Mouse (Mus musculus) CD4-positive, CD25-positive, alpha-beta regulatory T cell, adult 4 months (primary cell): ENCODE data around the gene Akap8. TPM values are rescaled to one million over a fixed set of nuclear protein-coding genes. Genes with fewer than 3 reads are reported as not detected.

Source experiments
- ATAC-seq: one replicate; pipeline ENCODE4 v1.8.0; 2017
- polyA plus RNA-seq, 2 experiments: library from polyadenylated mRNA; unstranded; fragments of 100-300 nt; shearing (Covaris generic); gene quantifications; one replicate each; pipeline ENCODE4 v1.2.1; 2017

The Akap8 gene
- 100 to 1,000 TPM; 150 to 275 TPM for polyA plus RNA-seq

- ATAC-seq: peak; percentile 96
Observed at GRCm38 (mm10) chr17:32320597-32321389, at the start of gene Akap8. Gene Akap8 (minus strand): TSS chr17:32321238.

DNA sequence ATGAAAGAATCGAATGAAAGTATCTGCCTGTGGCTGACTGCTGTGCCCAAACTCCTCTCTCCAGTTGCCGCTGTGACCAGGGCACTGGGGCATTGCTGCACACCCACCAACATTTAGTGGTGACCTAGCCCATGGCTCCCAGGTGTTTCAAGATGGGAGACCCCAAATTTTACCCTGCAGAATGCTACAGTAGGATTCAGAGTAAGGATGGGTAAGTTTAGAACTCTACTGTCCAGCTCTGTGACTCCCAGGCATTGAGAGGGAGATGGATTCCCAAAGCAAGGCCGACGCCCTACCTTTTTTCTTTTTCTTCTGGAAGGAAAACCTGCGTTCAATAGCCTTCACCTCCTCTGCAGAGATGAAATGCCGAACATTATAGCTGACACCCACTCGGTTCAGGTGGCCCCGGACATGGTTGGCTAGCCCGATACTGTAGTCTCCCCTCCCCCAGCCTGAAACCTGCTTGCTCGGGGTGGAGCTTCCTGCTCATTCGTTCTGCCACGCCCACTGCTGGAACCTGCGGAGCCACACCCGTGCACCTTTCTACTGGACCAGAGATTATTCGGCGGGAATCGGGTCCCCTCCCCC, 48.0 kb upstream of the Akap8 start:
- peak; percentile 68 for ATAC-seq

- no peak for ATAC-seq
Observed at GRCm38 (mm10) chr17:32367706-32368105, 46.7 kb upstream of the Akap8 start.

- ATAC-seq: no peak
Observed at GRCm38 (mm10) chr17:32365296-32365695, 44.3 kb upstream of the Akap8 start.

DNA sequence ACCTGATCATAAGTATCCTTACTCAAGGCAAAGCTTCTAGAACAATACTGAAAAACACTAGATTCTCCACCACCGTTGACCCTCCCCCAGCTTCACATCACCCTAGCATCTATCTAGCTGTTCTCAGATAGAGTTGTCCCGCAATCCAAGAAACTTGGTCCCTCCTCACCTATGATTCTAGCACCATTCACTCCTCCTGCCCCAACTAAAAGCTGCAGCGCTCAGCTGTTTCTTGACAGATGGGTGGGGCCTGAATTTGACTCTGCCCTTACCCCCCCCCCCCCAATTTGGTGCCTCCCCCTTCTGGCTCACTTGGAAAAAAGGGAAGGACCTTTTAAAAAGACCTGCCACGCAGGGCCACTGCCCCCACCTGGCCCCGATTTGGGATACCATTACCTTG, 43.8 kb upstream of the Akap8 start:
- ATAC-seq: no peak

DNA sequence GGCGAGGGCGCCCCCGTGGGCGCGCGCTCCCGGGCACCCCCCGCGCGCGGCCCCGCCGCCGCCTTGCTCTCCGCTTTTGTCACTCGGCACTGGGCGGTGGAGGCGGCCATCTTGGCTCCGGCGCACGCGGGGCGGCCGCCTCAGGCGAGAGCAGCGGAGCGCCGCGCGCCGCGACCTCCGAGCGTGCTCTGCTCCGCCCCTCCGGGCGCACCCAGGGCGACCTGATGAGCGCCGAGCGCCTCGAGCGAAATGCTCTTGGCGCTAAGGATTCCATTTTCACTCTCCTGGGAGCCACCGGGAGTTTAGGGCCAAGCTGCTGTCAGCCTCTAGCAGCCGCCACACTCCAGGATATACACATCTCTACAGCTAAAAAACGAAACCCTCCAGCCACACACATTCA, 43.3 kb upstream of the Akap8 start:
- ATAC-seq: peak; percentile 94

DNA sequence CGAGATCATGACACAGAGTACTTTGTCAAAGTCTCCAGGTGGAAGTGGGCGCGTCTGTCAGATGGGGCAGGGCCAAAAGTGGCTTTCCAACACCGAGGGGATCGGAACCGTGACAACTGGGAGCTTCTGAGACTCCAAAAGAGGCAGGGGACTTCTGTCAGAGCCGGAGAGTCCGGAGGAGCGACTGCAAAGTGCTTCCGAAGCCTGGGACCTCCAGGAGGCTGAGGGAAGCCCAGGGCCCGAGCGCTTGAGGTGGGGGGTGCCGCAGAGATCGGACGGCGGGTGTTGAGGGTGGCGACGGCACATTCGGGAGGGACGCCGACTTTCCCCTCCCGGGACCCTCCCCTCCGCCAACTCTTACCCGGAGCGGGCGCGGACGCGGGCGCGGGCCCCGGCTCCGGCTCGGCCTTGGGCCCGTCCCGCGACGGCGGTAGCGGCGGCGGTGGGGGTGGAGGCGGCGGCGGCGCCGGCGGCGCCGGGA, 42.8 kb upstream of the Akap8 start:
- peak; percentile 23 for ATAC-seq

DNA sequence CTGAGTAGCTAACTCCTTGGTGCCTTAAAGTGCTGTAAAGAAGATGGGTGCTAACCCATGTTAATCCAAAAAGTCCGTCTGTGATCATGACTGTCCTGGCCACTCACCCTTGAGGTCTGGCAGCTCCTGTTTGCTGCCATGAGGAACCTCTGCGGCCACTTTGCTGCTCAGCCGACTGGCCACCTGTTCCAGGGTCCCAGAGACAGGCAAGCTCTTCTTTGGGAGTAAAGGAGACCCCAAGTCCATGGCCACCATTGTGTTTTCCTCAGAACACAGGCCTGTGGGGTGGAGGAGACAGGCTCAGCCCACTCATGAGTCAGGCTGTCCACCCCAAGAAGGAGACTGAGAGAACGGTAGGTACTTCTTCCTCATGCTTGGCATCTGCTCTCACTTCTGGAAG, 41.6 kb upstream of the Akap8 start:
- no peak for ATAC-seq

DNA sequence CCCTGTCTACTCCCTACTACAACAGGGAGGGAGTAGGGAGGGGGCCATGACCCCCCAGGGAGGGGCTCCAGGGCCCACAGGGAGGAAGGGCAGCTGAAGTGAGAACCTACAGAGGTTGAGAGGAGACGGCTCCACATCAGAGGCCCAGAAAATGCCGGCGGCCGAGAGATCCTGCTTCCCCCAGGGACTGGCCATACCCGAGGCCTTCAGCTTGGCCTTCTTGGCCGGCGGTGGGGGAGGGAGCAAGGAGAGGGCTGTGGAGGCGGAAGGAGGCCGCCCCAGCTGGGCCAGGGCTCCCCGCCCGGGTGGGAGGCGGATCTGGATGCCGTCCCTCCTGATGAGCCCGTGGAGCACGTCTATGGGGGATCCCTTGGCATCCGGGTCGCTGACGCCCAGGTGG, 38.9 kb upstream of the Akap8 start:
- no peak for ATAC-seq

- ATAC-seq: no peak
Observed at GRCm38 (mm10) chr17:32358943-32359340, 37.9 kb upstream of the Akap8 start.

GRCm38 (mm10) chr17:32358192-32358942, 37.3 kb upstream of the Akap8 start:
- ATAC-seq: no peak

DNA sequence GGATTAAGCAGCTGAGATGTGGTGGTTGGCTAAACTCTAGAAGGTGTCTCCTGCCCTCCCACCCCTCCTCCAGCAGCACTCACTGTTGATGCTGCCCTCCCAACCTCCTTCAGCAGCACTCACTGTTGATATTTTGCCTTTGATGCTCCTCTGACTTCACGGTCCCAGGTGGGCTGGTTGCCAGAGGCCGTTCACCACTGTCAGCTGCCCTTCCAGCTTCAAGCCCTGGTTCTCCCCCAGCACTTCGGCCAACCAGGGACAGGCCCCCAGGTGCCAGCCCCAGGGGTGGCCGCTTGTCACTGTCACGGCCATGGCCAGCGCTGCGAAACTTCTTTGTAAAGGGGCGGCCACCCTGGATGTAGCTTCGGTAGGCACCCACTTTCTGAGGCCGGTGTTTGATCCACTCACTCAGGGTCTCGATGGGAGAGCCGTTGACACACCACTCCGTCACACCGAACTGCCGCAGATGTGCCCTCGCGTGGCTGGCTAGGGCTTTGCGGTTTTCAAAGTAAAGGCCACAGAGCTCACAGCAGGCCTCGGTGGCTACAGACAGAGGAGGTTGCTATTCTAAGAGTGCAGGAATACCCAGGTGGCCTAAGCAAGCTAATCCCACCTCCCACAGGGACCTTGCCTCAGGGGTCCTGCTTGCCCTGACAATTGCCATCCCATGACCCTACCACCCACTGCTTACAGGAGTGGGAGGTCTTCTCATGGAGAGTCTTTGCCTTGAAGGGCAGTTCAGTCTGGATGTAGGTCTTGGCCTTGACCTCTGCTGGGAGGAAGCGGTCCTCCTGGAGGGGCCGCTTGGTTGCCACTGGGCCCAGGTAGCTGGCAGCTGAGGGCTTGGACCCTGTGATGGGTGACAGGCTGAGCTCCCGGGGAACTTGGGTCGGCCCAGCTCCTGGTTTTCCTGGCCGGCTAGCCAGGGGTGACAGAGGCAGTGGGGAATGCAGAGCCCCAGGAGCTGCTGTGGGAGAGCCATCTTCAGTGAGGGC, 36.0 kb upstream of the Akap8 start:
- no peak for ATAC-seq

DNA sequence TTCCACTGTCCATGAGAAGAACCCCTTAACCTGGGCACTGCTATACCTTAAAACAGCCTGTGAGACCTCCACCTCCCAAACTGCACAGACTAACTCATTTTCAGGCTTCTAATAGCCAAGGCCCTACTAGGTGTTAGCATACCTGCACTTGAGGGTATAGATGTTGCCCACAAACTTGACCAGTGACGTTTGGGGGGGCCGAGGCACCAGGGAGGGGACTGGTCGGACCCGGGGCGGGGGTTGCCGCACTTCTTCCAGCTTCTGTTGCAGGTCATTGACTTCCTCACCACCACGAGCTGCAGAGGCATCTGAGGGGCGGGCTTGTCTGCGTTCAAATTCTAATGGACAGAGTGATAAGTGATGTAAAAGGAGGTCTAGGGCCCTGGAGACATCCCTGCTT, 35.2 kb upstream of the Akap8 start:
- ATAC-seq: no peak

- no peak for ATAC-seq
Observed at GRCm38 (mm10) chr17:32355031-32355430, 34.0 kb upstream of the Akap8 start.

GRCm38 (mm10) chr17:32354211-32354610, 33.2 kb upstream of the Akap8 start:
- no peak for ATAC-seq

DNA sequence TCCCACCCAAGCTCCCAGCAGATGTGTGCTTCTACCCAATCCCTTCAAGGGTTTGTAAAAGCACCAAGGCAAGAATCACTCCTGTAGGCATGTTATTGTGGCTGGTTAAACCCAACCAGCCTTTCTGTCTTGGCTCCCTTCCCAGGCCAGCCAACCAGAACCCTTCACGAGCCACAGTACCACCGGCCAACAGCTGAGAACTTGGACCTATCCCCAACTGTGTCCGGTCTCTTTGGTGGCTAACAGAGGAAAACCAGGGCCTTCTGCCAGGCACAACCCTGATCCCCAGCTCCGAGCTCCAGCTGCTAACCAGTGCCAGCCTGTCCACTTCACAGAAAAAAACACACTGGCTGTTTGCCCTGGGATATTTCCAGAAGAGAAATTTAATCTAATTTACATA, 32.7 kb upstream of the Akap8 start:
- ATAC-seq: no peak

- no peak for ATAC-seq
Observed at GRCm38 (mm10) chr17:32351726-32352125, 30.7 kb upstream of the Akap8 start.

- ATAC-seq: no peak
Observed at GRCm38 (mm10) chr17:32351269-32351668, 30.2 kb upstream of the Akap8 start.

DNA sequence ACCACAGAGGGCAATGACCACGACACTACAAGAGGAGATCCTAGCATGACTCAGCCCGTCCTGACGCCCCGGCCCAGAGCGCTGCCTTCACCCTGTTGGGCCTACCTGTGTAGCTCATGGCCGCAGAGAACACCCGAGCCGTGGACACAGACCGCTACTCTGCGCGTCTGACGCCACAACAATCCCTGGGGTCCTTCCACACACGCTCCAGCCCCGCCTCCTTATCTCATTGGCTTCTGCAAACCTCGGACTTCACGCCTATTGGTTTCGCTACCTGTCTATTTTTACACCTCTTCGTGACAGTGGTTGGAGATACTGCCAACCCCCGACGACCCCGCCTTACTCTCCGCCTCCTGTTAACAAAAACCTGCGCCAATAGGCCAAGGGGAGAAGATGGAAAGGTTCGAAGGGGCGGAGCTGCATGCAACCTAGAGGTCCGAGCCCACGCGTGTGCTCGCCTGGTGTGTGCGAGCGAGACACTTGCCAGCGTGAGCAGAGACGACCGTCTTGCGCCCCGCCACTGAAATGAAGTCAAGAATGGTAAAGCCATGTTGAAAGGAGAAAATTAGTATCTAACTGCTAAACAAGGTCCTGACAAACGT, 29.4 kb upstream of the Akap8 start, which contains the start of gene Akap8l:
Gene Akap8l (minus strand): TSS at position 226 of the 602 bp plus-strand sequence.
- ATAC-seq: peak; percentile 98

GRCm38 (mm10) chr17:32349851-32350381, 28.9 kb upstream of the Akap8 start:
- peak; percentile 1 for ATAC-seq

DNA sequence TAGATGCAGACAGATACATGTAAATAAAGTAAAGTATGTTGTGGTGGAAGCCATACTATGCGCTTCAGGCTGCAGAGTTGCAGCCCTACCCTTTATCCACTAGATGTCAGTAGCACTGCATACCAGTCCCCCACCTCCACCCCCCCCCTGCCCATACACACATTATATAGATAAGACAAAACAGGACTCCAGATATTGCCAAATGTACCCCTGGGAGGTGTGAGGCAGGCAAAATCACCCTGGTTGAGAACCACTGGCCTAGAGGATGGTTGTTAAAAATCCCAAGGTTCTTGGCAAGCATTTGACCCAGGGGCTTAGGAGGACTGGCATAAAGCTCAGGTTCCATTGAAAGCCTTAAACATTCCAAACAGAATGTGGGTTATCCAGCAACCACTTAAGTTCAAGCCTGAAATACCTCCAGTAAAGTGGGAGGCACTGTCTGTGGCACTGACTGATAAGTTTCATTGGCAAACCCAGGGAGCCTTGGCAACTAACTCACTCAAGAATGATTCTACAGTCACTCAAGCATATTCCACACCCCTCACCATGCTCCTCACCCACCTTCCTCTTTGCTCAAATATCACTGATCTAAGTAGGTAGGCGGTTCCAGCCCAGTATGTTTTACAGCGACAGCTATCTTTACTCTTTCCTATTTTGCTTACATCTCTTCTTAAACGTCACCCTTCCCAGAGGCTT, 28.1 kb upstream of the Akap8 start:
- ATAC-seq: peak; percentile 42
